Mouse (Mus musculus) lung, postnatal 0 days (tissue): ENCODE data around the gene Fam89a.

Source experiments
- CTCF ChIP-seq: IDR thresholded peaks from 2 replicates; pipeline ENCODE4 v1.5.1; 2016; ENCODE audit warnings: antibody characterized with exemption, mild to moderate bottlenecking
- EP300 ChIP-seq: IDR thresholded peaks from 2 replicates; pipeline ENCODE4 v1.6.1; 2016; ENCODE audit warnings: antibody characterized with exemption, mild to moderate bottlenecking, control low read depth

GRCm38 (mm10) chr8:124794486-124794780 lies 42.8 kb upstream of the Fam89a start:
- TF ChIP-seq EP300 (no peak), CTCF (peak; percentile 50)
